22 mouse cellular contexts compared by ENCODE assay signal in genomic region chr8:121255727-121256265, GRCm38 (mm10).
DNase-seq lines count a peak whose midpoint lies in the region; ATAC-seq and TF ChIP-seq lines count a peak whose summit lies in the region.
"Had no signal": no experiment of that assay in that cellular context is flagged by ENCODE, and none has a peak within 500 bp of the region (broad histone marks: within the 10 kb centered on the region; RNA-seq: fewer than 3 reads in every experiment).

No protein-coding gene starts in this region.

- H3K4me2 ChIP-seq in hindbrain, embryonic 13.5 days, result no peak overlapping the region
- H3K4me2 ChIP-seq in lung, postnatal 0 days (replicated peaks; ENCODE audit: low read depth, low read length), result no peak overlapping the region
- H3K4me2 ChIP-seq in liver, embryonic 11.5 days, result no peak overlapping the region
- H3K4me2 ChIP-seq: heart, embryonic 11.5 days; hindbrain, embryonic 12.5 days; limb, embryonic 15.5 days; liver, embryonic 15.5 days; lung, embryonic 15.5 days; midbrain, embryonic 11.5 days; neural tube, embryonic 15.5 days had no signal

- no peak for TF ChIP-seq CTCF in lung, postnatal 0 days (IDR thresholded peaks at IDR 0.05)

- no peak overlapping the region for H3K4me3 ChIP-seq in hindbrain, embryonic 10.5 days
- no peak overlapping the region for H3K4me3 ChIP-seq in hindbrain, embryonic 13.5 days
- no peak overlapping the region for H3K4me3 ChIP-seq in lung, postnatal 0 days (ENCODE audit: low read depth, low read length)
- no peak overlapping the region for H3K4me3 ChIP-seq in liver, embryonic 11.5 days (ENCODE audit: low read depth, low read length)
- H3K4me3 ChIP-seq: gastrocnemius, adult 2 months; hindbrain, embryonic 12.5 days; limb, embryonic 15.5 days; liver, embryonic 15.5 days; lung, embryonic 15.5 days; neural tube, embryonic 15.5 days had no signal

- H3K36me3 ChIP-seq in hindbrain, embryonic 10.5 days, result no peaks in the 10 kb centered on the region
- no peaks in the 10 kb centered on the region for H3K36me3 ChIP-seq in hindbrain, embryonic 13.5 days
- no peaks in the 10 kb centered on the region for H3K36me3 ChIP-seq in lung, postnatal 0 days (ENCODE audit: insufficient read depth, low read length)
- H3K36me3 ChIP-seq in liver, embryonic 11.5 days (ENCODE audit: control insufficient read depth, insufficient read depth, low read length), result no peaks in the 10 kb centered on the region
- H3K36me3 ChIP-seq: hindbrain, embryonic 12.5 days; limb, embryonic 15.5 days; liver, embryonic 15.5 days; lung, embryonic 15.5 days; neural tube, embryonic 15.5 days had no signal

- no peak for TF ChIP-seq EP300 in lung, postnatal 0 days (IDR thresholded peaks at IDR 0.05)

- H3K4me1 ChIP-seq in hindbrain, embryonic 10.5 days (replicated peaks), result peaks cover 67% of the 10 kb centered on the region
- peaks cover 38% of the 10 kb centered on the region for H3K4me1 ChIP-seq in hindbrain, embryonic 13.5 days (replicated peaks)
- peaks cover 9% of the 10 kb centered on the region; the same call in 1 of the 2 replicates for H3K4me1 ChIP-seq in lung, postnatal 0 days (ENCODE audit: insufficient read depth, low read depth, low read length)
- H3K4me1 ChIP-seq in liver, embryonic 11.5 days (replicated peaks; ENCODE audit: control insufficient read depth, insufficient read depth, low read length), result peaks cover 6% of the 10 kb centered on the region
- H3K4me1 ChIP-seq: liver, embryonic 15.5 days had no signal

- no peaks in the 10 kb centered on the region for H3K9me3 ChIP-seq in hindbrain, embryonic 10.5 days
- no peaks in the 10 kb centered on the region for H3K9me3 ChIP-seq in hindbrain, embryonic 13.5 days
- no peaks in the 10 kb centered on the region for H3K9me3 ChIP-seq in lung, postnatal 0 days (ENCODE audit: low read length)
- no peaks in the 10 kb centered on the region for H3K9me3 ChIP-seq in liver, embryonic 11.5 days (ENCODE audit: control insufficient read depth, low read length)
- H3K9me3 ChIP-seq: hindbrain, embryonic 12.5 days; limb, embryonic 15.5 days; liver, embryonic 15.5 days; lung, embryonic 15.5 days; neural tube, embryonic 15.5 days had no signal

- H3K27me3 ChIP-seq in hindbrain, embryonic 10.5 days (ENCODE audit: insufficient read depth, poor library complexity, severe bottlenecking), result peaks cover 82% of the 10 kb centered on the region
- peaks cover 61% of the 10 kb centered on the region for H3K27me3 ChIP-seq in hindbrain, embryonic 13.5 days
- peaks cover 13% of the 10 kb centered on the region; the same call in 1 of the 2 replicates for H3K27me3 ChIP-seq in lung, postnatal 0 days (replicated peaks; ENCODE audit: insufficient read depth, low read length)
- peaks cover 29% of the 10 kb centered on the region for H3K27me3 ChIP-seq in liver, embryonic 11.5 days (replicated peaks; ENCODE audit: control insufficient read depth, insufficient read depth, low read length)

- no peak overlapping the region for H3K9ac ChIP-seq in hindbrain, embryonic 13.5 days
- H3K9ac ChIP-seq in lung, postnatal 0 days (replicated peaks; ENCODE audit: low read depth), result no peak overlapping the region
- H3K9ac ChIP-seq in liver, embryonic 11.5 days (ENCODE audit: low read depth, low read length), result no peak overlapping the region
- H3K9ac ChIP-seq: hindbrain, embryonic 12.5 days; limb, embryonic 15.5 days; liver, embryonic 15.5 days; lung, embryonic 15.5 days; neural tube, embryonic 15.5 days had no signal

- H3K27ac ChIP-seq in hindbrain, embryonic 10.5 days, result peak overlapping the region; percentile 17; the same call in 1 of the 2 replicates
- H3K27ac ChIP-seq in hindbrain, embryonic 13.5 days, result no peak overlapping the region
- H3K27ac ChIP-seq in lung, postnatal 0 days (ENCODE audit: low read length), result no peak overlapping the region
- no peak overlapping the region for H3K27ac ChIP-seq in liver, embryonic 11.5 days (ENCODE audit: low read depth, low read length)
- H3K27ac ChIP-seq: gastrocnemius, adult 2 months; hindbrain, embryonic 12.5 days; limb, embryonic 15.5 days; liver, embryonic 15.5 days; lung, embryonic 15.5 days; macrophage; neural tube, embryonic 15.5 days had no signal

- ATAC-seq in hindbrain, embryonic 13.5 days (ENCODE audit: low FRiP score), result no peak
- no peak for ATAC-seq in lung, postnatal 0 days
- no peak for ATAC-seq in liver, embryonic 11.5 days (replicated peaks; ENCODE audit: low FRiP score)

- peak; percentile 44 to 55 for DNase-seq in cerebellum, postnatal 10 days
- DNase-seq in cerebellum, adult 18-20 months, result no peak
- DNase-seq in hindbrain, embryonic 10.5 days (ENCODE audit: low spot score), result no peak
- DNase-seq in adrenal gland, adult 8-10 months, result peak; percentile 78
- DNase-seq in embryo, embryonic 10.5 days (ENCODE audit: low spot score), result peak; percentile 37
- DNase-seq in lung, postnatal 0 days (ENCODE audit: low spot score), result no peak
- no peak for DNase-seq in liver, embryonic 11.5 days (ENCODE audit: low spot score)
- DNase-seq: heart, postnatal 14 days; kidney, adult 2 months; kidney, postnatal 10 days; thymus, adult 18-20 months; thymus, postnatal 4 days had no signal

- 30% methylated on average over 14 of the region's 14 CpGs for WGBS in hindbrain, embryonic 10.5 days
- WGBS in hindbrain, embryonic 13.5 days, result 40% methylated on average over 14 of the region's 14 CpGs
- WGBS in lung, postnatal 0 days, result 55% methylated on average over 14 of the region's 14 CpGs
- WGBS in liver, embryonic 11.5 days, result 42% methylated on average over 14 of the region's 14 CpGs

Comparison
In these comparisons a context has a peak if more than half of its experiments do, and no peak if none do; other contexts are left out.
1. DNase-seq: peak in cerebellum, postnatal 10 days (2 of 2), adrenal gland, adult 8-10 months (single experiment) and embryo, embryonic 10.5 days (single experiment); none in cerebellum, adult 18-20 months (0 of 2), hindbrain, embryonic 10.5 days (single experiment), lung, postnatal 0 days (single experiment) and liver, embryonic 11.5 days (single experiment).